Mouse (Mus musculus) central nervous system, embryonic 11.5 days (tissue): ENCODE measurements around the gene Olfr351. TPM values are rescaled to one million over a fixed set of nuclear protein-coding genes. Genes with fewer than 3 reads are reported as not detected.

Experiments used
- polyA plus RNA-seq: library from polyadenylated mRNA; depleted of rRNA; stranded (reverse); fragments of >200 nt; gene quantifications from 2 replicates; pipeline ENCODE4 v1.2.3, GENCODE M21; 2012; rRNA removed

Olfr351 gene
- not detected in 2 replicates for polyA plus RNA-seq

GRCm38 (mm10) chr2:36862560-36862959, at the start of gene Olfr351:
TSS of gene Olfr351 (minus strand) at chr2:36862660.

GRCm38 (mm10) chr2:36905380-36905779, 42.9 kb upstream of the Olfr351 start, which contains the start of gene Olfr354:
TSS of gene Olfr354 (plus strand) at chr2:36905680.

GRCm38 (mm10) chr2:36892836-36893235, 30.4 kb upstream of the Olfr351 start, which contains the start of gene Olfr353:
TSS of gene Olfr353 (minus strand) at chr2:36892936.

GRCm38 (mm10) chr2:36868160-36868559, 5.7 kb upstream of the Olfr351 start, which contains the start of gene Olfr352:
TSS of gene Olfr352 (plus strand) at chr2:36868460.

GRCm38 (mm10) chr2:36846010-36846409, 16.4 kb downstream of the Olfr351 start, which contains the start of gene Olfr350:
TSS of gene Olfr350 (plus strand) at chr2:36846310.

GRCm38 (mm10) chr2:36816932-36817331, 45.5 kb downstream of the Olfr351 start, which contains the start of gene Olfr3:
TSS of gene Olfr3 (minus strand) at chr2:36817032.

Other genes starting within 250 kb of the Olfr351 start
- not detected in 2 replicates for gene Olfr345, start 222.6 kb downstream of the Olfr351 start, polyA plus RNA-seq
- gene Olfr346, start 176.9 kb downstream of the Olfr351 start, polyA plus RNA-seq, result not detected in 2 replicates
- not detected in 2 replicates for gene Olfr347, start 130.8 kb downstream of the Olfr351 start, polyA plus RNA-seq
- gene Olfr348, start 78.4 kb downstream of the Olfr351 start, polyA plus RNA-seq, result not detected in 2 replicates
- gene Olfr50, start 72.1 kb downstream of the Olfr351 start, polyA plus RNA-seq, result not detected in 2 replicates
- not detected in 2 replicates for gene Olfr3, start 45.6 kb downstream of the Olfr351 start, polyA plus RNA-seq
- not detected in 2 replicates for gene Olfr350, start 16.4 kb downstream of the Olfr351 start, polyA plus RNA-seq
- gene Olfr352, start 5.8 kb upstream of the Olfr351 start, polyA plus RNA-seq, result not detected in 2 replicates
- gene Olfr353, start 30.3 kb upstream of the Olfr351 start, polyA plus RNA-seq, result not detected in 2 replicates
- gene Olfr354, start 43.0 kb upstream of the Olfr351 start, polyA plus RNA-seq, result not detected in 2 replicates
- gene Olfr355, start 66.2 kb upstream of the Olfr351 start, polyA plus RNA-seq, result not detected in 2 replicates
- gene Olfr356, start 74.5 kb upstream of the Olfr351 start, polyA plus RNA-seq, result not detected in 2 replicates
- not detected in 2 replicates for gene Olfr357, start 131.2 kb upstream of the Olfr351 start, polyA plus RNA-seq
- gene Olfr358, start 146.7 kb upstream of the Olfr351 start, polyA plus RNA-seq, result not detected in 2 replicates
- not detected in 2 replicates for gene Olfr360, start 203.1 kb upstream of the Olfr351 start, polyA plus RNA-seq
- gene Olfr361, start 226.6 kb upstream of the Olfr351 start, polyA plus RNA-seq, result not detected in 2 replicates